Mouse (Mus musculus): ENCODE results near the gene Pigf.

DNA sequence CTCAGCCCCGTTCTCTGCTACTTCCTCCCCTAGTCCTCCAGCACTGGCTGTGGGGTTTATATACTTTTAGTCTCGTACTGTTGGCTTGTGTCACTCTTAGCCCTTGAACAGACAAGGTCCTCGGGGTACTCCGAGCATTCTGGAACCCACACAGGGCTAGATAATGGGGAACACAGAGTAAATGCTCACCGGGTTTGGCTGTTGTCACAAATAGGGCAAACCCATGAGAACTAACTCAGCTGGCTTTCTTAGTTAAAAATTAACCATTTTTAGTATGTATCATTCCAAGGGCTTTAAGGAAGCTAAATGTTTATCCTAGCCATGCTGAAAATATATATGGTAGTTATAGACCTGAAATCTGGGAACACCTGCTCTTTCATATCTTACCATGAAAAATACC lies 5.5 kb downstream of the Pigf start:
- TF ChIP-seq SRF (IDR thresholded peaks at IDR 0.05; ENCODE audit: control insufficient read depth, insufficient read length, low read depth) (no peak), MAX (IDR thresholded peaks at IDR 0.05; ENCODE audit: low read depth) (no peak), POLR2AphosphoS2 (IDR thresholded peaks at IDR 0.05; ENCODE audit: insufficient read length, low read depth) (no peak), POLR2A (IDR thresholded peaks at IDR 0.05; ENCODE audit: insufficient read length, low read depth) (no peak), TCF12 (IDR thresholded peaks at IDR 0.05; ENCODE audit: insufficient read depth, poor library complexity, severe bottlenecking) (no peak), MYOG (IDR thresholded peaks at IDR 0.05; ENCODE audit: control insufficient read depth in 1 of 3, insufficient read depth in 1 of 3, insufficient read length in 2 of 3, low read depth in 2 of 3) (no peak), REST (IDR thresholded peaks at IDR 0.05; ENCODE audit: insufficient read depth, insufficient read length) (no peak), E2F4 (IDR thresholded peaks at IDR 0.05; ENCODE audit: insufficient read depth) (no peak), MYOD1 (IDR thresholded peaks at IDR 0.05; ENCODE audit: control insufficient read depth in 1 of 3, insufficient read length in 2 of 3, low read depth in 2 of 3) (no peak)

Measured in myocyte (in vitro differentiated cells).